Mouse (Mus musculus) lung, embryonic 15.5 days (tissue): ENCODE results near the gene Usp5. TPM values are rescaled to one million over a fixed set of nuclear protein-coding genes. Genes with fewer than 3 reads are reported as not detected.

Experiments
- ATAC-seq: fragments of 200-750 bp; cut with Nextera tagmentation; 2 replicates; pipeline ENCODE4 v1.8.0; 2017; ENCODE audit warnings: moderate number of reproducible peaks, borderline replicate concordance; ENCODE audit not compliant: low FRiP score, low TSS enrichment; ENCODE audit errors: extremely low read depth
- H3K27ac ChIP-seq: fragments of 300-500 bp; sonication (generic); 2 replicates; pipeline ENCODE4 v1.5.1; 2015; ENCODE audit warnings: moderate library complexity, mild to moderate bottlenecking, inconsistent platforms
- H3K27me3 ChIP-seq: fragments of 300-500 bp; sonication (generic); 2 replicates; pipeline ENCODE4 v1.6.1; 2015; ENCODE audit warnings: inconsistent platforms
- H3K36me3 ChIP-seq: fragments of 300-500 bp; sonication (generic); 2 replicates; pipeline ENCODE4 v1.6.1; 2015; ENCODE audit warnings: inconsistent platforms
- H3K4me1 ChIP-seq: fragments of 300-500 bp; sonication (generic); 2 replicates; pipeline ENCODE4 v1.6.1; 2015; ENCODE audit warnings: inconsistent platforms
- H3K4me2 ChIP-seq: fragments of 300-500 bp; sonication (generic); 2 replicates; pipeline ENCODE4 v1.6.1; 2015; ENCODE audit warnings: inconsistent platforms, mild to moderate bottlenecking, moderate library complexity
- H3K4me3 ChIP-seq: fragments of 300-500 bp; sonication (generic); 2 replicates; pipeline ENCODE4 v1.5.1; 2015; ENCODE audit warnings: mild to moderate bottlenecking, inconsistent platforms
- H3K9ac ChIP-seq: fragments of 300-500 bp; sonication (generic); 2 replicates; pipeline ENCODE4 v1.6.1; 2015; ENCODE audit warnings: inconsistent platforms
- H3K9me3 ChIP-seq: fragments of 300-500 bp; sonication (generic); 2 replicates; pipeline ENCODE4 v1.6.1; 2016; ENCODE audit warnings: inconsistent platforms
- WGBS: fragments of 180-500 bp; shearing (Covaris S2); methylation state at CpG from one replicate; pipeline ENCODE4 v1.1.7; 2015; 5-methylcytosine and 5-hydroxymethylcytosine counted together
- polyA plus RNA-seq: library from polyadenylated mRNA; unstranded; fragments of >200 nt; fragmentation: Nextera tagmentation; extraction: Ambion mirVana; gene quantifications from 2 replicates; pipeline ENCODE4 v1.2.1, GENCODE M21; 2015

Gene Usp5
- polyA plus RNA-seq, 1 experiment from 2014 or later = 152 TPM

- Histone ChIP-seq H3K4me3 (no peak overlapping the region), H3K9ac (no peak overlapping the region), H3K36me3 (no peaks in the 10 kb centered on the region), H3K4me2 (no peak overlapping the region), H3K9me3 (no peaks in the 10 kb centered on the region), H3K27ac (no peak overlapping the region), H3K27me3 (no peaks in the 10 kb centered on the region), H3K4me1 (no peaks in the 10 kb centered on the region)
- ATAC-seq = no peak
- 70% methylated on average over 3 of the region's 3 CpGs for WGBS
These were observed 37.4 kb downstream of the Usp5 start for GRCm38 (mm10) chr6:124791911-124792310.

DNA sequence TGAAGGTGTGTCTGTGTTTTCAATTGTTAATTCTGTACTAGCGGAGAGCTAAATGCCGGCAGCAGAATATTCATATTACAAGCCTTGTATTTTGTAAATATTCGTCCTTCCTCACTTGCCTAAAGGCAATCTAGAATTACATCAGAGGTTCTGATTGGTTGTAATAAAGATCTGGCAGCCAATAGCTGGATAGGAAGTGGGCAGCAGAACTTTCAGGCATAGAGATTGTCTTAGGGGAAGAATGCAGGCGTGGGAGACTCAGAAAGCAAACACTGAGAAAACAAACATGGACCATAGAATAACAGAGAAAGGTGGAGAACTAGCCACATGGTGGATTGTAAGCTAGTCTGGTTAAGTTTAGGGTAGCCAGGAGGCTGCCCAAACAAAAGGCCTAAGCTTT, 39.2 kb downstream of the Usp5 start:
- WGBS = 48% methylated on average over 4 of the region's 4 CpGs
- Histone ChIP-seq H3K9ac (no peak overlapping the region), H3K4me2 (no peak overlapping the region), H3K36me3 (no peaks in the 10 kb centered on the region), H3K27me3 (no peaks in the 10 kb centered on the region), H3K4me1 (no peaks in the 10 kb centered on the region), H3K9me3 (no peaks in the 10 kb centered on the region), H3K4me3 (no peak overlapping the region), H3K27ac (no peak overlapping the region)
- no peak for ATAC-seq

DNA sequence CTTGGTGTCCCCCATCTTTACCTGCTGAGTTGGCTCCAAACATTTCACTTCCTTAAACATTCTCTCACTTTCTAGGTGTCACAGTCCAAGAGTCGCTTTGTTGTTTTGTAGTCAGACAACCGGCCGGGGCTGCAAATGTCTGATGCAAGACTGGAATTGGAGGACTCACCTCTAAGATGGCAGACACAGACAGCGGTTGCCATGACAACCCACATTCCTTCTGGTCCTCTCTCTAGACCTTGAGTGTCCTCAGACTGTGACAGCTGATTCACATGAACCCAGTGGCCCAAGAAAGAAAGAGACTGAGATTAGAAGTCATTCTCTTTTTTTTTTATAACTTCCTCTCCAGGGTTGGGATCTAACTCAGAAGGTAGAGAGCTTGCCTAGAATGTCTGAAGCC, 39.8 kb downstream of the Usp5 start:
- Histone ChIP-seq H3K27me3 (no peaks in the 10 kb centered on the region), H3K4me3 (no peak overlapping the region), H3K9me3 (no peaks in the 10 kb centered on the region), H3K36me3 (no peaks in the 10 kb centered on the region), H3K27ac (no peak overlapping the region; the same call in 1 of the 2 replicates), H3K4me2 (no peak overlapping the region), H3K4me1 (no peaks in the 10 kb centered on the region), H3K9ac (no peak overlapping the region)
- 69% methylated on average over 4 of the region's 4 CpGs for WGBS
- ATAC-seq = no peak

- Histone ChIP-seq H3K27ac (no peak overlapping the region), H3K4me2 (no peak overlapping the region), H3K9ac (no peak overlapping the region), H3K36me3 (no peaks in the 10 kb centered on the region), H3K27me3 (no peaks in the 10 kb centered on the region), H3K4me1 (0 out of 2 replicates have a peak, but pooled peaks cover 3% of the 10 kb centered on the region), H3K9me3 (no peaks in the 10 kb centered on the region), H3K4me3 (no peak overlapping the region)
- WGBS = 62% methylated on average over 10 of the region's 10 CpGs
- ATAC-seq = no peak
These were observed 41.6 kb downstream of the Usp5 start for GRCm38 (mm10) chr6:124787722-124788121.

DNA sequence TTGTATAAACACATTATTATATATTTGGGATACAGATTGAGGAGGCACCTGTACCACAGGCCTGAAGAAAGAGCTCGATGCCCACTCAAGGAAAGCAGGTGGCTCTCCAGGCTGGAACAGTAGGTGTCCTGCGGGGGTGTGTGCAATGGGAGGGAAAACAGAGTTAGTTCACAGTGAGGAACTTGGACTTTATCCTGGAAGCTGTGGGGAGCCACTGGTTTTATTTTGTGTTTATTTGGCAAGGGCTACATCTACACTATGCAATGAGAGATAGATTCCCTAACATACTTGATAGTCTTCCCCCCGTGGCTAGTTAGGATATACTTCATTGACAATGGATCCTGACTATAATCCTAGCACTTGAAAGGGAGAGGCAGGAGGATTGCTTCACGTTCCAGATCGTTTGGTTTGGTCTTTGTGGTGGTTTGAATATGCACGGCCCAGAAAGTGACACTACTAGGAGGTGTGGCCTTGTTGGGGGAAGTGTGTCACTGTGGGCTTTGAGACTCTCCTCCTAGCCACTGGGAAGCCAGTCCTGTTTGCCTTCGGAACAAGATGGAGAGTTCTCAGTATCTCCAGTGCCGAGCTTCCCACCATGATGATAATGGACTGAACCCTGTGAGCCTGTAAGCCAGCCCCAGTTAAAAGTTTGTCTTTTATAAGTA, 42.4 kb downstream of the Usp5 start:
- H3K4me2 ChIP-seq = no peak overlapping the region
- no peak overlapping the region for H3K27ac ChIP-seq
- ATAC-seq = no peak
- 45% methylated on average over 8 of the region's 8 CpGs for WGBS
- H3K4me1 ChIP-seq = 0 out of 2 replicates have a peak, but pooled peaks cover 6% of the 10 kb centered on the region
- no peak overlapping the region for H3K4me3 ChIP-seq
- H3K27me3 ChIP-seq = no peaks in the 10 kb centered on the region
- H3K9me3 ChIP-seq = no peaks in the 10 kb centered on the region
- H3K9ac ChIP-seq = no peak overlapping the region
- H3K36me3 ChIP-seq = no peaks in the 10 kb centered on the region

DNA sequence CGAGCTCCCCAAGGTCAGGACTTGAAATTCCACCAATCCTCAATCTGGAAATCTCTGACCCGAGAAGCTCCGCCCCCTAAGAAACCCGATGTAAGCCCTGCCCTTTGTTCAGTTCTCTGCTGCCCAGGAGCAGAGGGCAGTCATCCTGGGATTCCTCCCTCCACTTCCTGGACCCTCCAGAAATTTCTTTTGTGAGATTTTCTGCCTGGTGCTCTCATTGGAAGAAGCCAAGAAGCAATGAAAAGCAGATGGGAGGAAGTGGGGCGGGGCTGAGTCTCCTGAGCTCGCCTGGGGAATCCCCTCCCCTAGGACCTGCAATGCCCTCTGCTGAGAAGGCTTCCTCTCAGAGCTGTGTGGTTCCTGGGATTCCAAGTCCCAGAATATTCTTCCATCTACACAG, 46.8 kb downstream of the Usp5 start:
- 20% methylated on average over 6 of the region's 6 CpGs for WGBS
- H3K4me3 ChIP-seq = peak overlapping the region; percentile 27
- peaks cover 17% of the 10 kb centered on the region for H3K4me1 ChIP-seq
- H3K27me3 ChIP-seq = peaks cover 12% of the 10 kb centered on the region
- no peak overlapping the region for H3K27ac ChIP-seq
- peak; percentile 50; the same call in 1 of the 2 replicates for ATAC-seq
- H3K36me3 ChIP-seq = no peaks in the 10 kb centered on the region
- H3K9me3 ChIP-seq = no peaks in the 10 kb centered on the region
- H3K4me2 ChIP-seq = peak overlapping the region; percentile 36
- H3K9ac ChIP-seq = no peak overlapping the region

DNA sequence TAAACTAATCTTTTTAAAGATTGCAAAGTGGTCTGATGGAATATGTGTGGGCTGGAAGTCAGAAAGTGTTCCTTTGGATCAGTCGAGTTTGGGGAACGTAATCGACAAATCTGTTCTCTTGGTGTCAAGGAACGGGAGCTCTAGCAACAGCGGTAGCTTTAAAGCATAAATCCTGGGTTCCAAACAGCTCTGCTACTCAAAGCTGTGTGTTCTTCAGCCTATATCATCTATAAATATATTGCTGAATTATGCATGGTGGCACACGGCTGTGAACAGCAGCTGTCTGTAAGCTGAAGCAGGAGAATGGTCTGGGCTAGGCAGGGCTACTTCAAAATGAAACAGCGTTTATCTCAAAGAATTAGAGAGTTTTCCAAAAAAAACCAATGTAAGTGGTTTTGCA, 48.4 kb downstream of the Usp5 start:
- H3K4me2 ChIP-seq = no peak overlapping the region
- no peak for ATAC-seq
- H3K9ac ChIP-seq = no peak overlapping the region
- H3K9me3 ChIP-seq = no peaks in the 10 kb centered on the region
- WGBS = 82% methylated on average over 7 of the region's 7 CpGs
- H3K4me1 ChIP-seq = peaks cover 17% of the 10 kb centered on the region
- H3K27ac ChIP-seq = no peak overlapping the region
- H3K4me3 ChIP-seq = no peak overlapping the region
- H3K27me3 ChIP-seq = peaks cover 12% of the 10 kb centered on the region
- H3K36me3 ChIP-seq = no peaks in the 10 kb centered on the region

DNA sequence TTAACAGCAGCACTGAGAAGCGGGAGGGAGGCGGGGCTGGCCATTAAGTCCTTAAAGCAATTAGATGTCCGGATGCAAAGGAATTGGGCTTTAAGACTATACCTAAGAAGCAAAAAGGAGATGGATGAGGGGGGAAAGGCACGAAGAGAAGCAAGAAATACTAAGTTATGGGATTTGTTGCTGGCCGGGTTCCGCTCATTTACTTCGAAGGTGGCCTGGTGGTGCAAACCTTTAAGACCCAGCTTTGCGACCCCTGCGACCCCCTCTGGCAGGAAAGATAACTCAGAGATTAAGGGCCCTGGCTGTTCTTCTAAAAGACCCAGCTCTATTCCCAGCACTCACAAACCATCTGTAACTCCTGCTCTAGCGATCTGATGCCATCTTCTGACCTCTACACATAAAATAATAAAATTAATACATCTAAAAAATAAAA, 49.3 kb downstream of the Usp5 start:
- H3K9me3 ChIP-seq = no peaks in the 10 kb centered on the region
- peaks cover 12% of the 10 kb centered on the region for H3K27me3 ChIP-seq
- H3K4me3 ChIP-seq = peak overlapping the region; percentile 40
- 0 out of 2 replicates have a peak overlapping the region, but pooled peaks have one; percentile 8 for H3K9ac ChIP-seq
- H3K36me3 ChIP-seq = no peaks in the 10 kb centered on the region
- no peak overlapping the region for H3K27ac ChIP-seq
- 13% methylated on average over 10 of the region's 10 CpGs for WGBS
- 0 out of 2 replicates have a peak, but pooled peaks have one; percentile 5 for ATAC-seq
- peaks cover 17% of the 10 kb centered on the region for H3K4me1 ChIP-seq
- peak overlapping the region; percentile 77 for H3K4me2 ChIP-seq

GRCm38 (mm10) chr6:124779222-124779983, 49.9 kb downstream of the Usp5 start, which contains the start of gene Lrrc23:
Gene Lrrc23, minus strand, starts transcription at chr6:124779727.
- no peaks in the 10 kb centered on the region for H3K9me3 ChIP-seq
- H3K4me3 ChIP-seq = peak within 1 kb of the TSS; percentile 40
- H3K4me1 ChIP-seq = peaks cover 17% of the 10 kb centered on the region
- ATAC-seq = peak; percentile 39; the same call in 1 of the 2 replicates
- 0 out of 2 replicates have a peak within 1 kb of the TSS, but pooled peaks have one; percentile 8 for H3K9ac ChIP-seq
- peaks cover 12% of the 10 kb centered on the region for H3K27me3 ChIP-seq
- no peak within 1 kb of the TSS for H3K27ac ChIP-seq
- H3K4me2 ChIP-seq = peak within 1 kb of the TSS; percentile 77
- no peaks in the 10 kb centered on the region for H3K36me3 ChIP-seq
- WGBS = 1% methylated on average over 23 of the region's 23 CpGs

DNA sequence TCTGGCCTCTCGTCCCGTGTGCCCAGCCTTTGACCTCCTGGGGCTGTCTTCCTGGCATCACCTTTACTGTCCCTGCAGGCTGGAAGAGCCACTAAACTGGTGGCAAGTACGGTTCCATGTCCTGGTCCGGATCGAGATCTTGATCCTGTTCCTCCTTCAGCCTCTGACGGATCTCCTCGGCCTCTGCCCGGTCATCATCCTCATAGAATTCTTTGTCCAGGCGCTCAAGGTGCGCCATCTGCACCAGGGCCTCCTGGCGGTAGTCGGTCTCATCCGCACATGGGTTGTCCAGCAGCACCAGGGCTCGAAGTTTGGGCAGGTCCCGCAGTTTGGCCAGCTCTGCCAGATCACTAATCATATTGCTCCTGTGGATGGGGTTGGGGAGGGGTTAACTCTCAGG, 58.8 kb downstream of the Usp5 start:
- Histone ChIP-seq H3K27me3 (peaks cover 19% of the 10 kb centered on the region), H3K4me1 (peaks cover 21% of the 10 kb centered on the region), H3K9ac (no peak overlapping the region), H3K9me3 (no peaks in the 10 kb centered on the region), H3K36me3 (no peaks in the 10 kb centered on the region), H3K4me3 (no peak overlapping the region), H3K4me2 (no peak overlapping the region), H3K27ac (no peak overlapping the region)
- no peak for ATAC-seq
- 81% methylated on average over 15 of the region's 15 CpGs for WGBS

DNA sequence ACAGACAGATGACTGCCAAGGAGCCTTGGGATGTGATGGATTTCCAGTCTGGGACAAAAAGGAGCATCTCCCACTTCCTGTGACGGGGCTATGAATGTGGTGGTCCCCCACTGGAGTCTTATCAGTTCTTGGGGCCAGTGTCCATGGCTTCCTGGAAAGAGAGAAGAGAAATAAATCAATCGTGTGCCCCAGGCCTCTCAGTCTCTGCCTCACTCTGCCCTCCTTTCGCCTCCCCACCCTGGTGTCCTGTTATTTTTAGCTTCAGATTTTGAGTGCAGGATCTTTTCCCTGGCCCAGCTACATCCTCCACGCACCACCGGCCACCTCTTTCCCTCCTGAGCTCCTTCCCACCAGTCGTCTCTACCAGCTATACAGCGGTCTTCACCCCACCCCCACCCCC, 59.3 kb downstream of the Usp5 start:
- Histone ChIP-seq H3K4me1 (peaks cover 21% of the 10 kb centered on the region), H3K4me3 (peak overlapping the region; percentile 49; the same call in 1 of the 2 replicates), H3K27ac (no peak overlapping the region), H3K27me3 (peaks cover 19% of the 10 kb centered on the region), H3K9me3 (no peaks in the 10 kb centered on the region), H3K4me2 (peak overlapping the region; percentile 97), H3K36me3 (no peaks in the 10 kb centered on the region), H3K9ac (peak overlapping the region; percentile 58; the same call in 1 of the 2 replicates)
- no peak for ATAC-seq
- WGBS = 43% methylated on average over 7 of the region's 7 CpGs
